Mouse (Mus musculus): Measurements from ENCODE around the gene Pla2g4d.

DNA sequence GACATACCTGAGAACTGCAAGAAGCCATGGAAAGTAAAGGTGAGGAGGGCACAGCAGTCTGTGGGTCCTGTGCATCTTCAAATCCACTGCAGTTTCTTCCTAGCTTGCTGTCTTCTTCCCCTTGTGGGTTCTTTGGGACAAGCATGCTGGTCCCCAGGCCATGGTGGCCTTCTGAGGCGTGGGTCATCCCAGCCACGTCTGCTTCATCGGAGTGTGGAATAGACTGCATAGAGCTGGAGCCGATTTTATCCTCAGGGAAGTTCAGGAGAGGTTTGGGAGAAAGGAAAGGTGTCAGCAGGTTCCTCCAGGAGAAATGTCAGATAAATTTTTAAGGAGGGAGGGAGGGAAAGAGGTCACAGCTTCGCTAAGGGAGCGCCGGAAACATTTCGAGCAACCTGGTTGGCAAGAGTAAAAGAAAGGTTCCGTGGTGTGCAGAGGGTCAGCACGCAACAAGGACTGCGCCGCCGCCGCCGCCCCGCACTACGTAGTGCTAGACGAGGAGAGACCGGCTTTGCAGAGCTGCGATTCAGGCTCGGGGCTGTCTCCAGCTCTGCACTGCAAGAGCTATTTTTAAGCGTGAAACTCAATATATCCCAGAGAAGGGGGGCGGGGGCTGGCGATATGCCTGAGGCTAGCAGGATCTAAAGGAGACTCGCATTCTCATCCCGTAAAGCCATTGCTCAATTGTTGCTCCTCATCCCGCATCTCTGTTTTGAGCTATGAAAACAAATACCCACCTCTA is 44.1 kb downstream of the Pla2g4d start, which contains the start of gene Pla2g4e:
- TF ChIP-seq TCF12 (IDR thresholded peaks at IDR 0.05; ENCODE audit: insufficient read depth, poor library complexity, severe bottlenecking) (no peak), MYOD1 (IDR thresholded peaks at IDR 0.05; ENCODE audit: control insufficient read depth in 1 of 3, insufficient read length in 2 of 3, low read depth in 2 of 3) (no peak)

Data from myocyte (in vitro differentiated cells).